Mouse (Mus musculus) cerebellum, postnatal 14 days (tissue): Measurements from ENCODE around the gene Bicc1.
A peak's percentile ranks its signal among the peaks of the same experiment; 100 is the strongest.

Experiments
- DNase-seq, 2 experiments: peaks; one replicate each; pipeline ENCODE4 v3.0.0; 2021; ENCODE audit warnings: mixed read lengths in 2 of 2

The Bicc1 gene

DNA sequence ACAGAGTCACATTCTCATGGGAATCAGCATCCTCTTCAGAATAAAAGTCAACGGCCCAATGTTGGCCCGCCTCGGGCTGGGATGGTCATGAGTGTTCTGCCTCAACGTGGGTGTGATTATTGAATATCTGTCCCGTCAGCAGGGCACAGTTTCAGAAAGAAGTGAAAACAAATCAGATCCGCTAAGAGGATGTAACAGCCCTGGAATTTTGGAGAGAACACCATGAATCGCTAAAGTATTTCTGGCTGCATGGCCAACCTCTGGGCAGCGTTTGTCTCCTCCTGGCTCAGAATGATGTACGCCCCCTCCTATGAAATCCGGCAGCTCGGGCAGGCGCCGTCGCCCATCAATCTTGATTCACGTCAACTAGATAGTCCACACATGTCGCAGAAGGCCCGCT lies 110.2 kb downstream of the Bicc1 start:
- DNase-seq: no peak

DNA sequence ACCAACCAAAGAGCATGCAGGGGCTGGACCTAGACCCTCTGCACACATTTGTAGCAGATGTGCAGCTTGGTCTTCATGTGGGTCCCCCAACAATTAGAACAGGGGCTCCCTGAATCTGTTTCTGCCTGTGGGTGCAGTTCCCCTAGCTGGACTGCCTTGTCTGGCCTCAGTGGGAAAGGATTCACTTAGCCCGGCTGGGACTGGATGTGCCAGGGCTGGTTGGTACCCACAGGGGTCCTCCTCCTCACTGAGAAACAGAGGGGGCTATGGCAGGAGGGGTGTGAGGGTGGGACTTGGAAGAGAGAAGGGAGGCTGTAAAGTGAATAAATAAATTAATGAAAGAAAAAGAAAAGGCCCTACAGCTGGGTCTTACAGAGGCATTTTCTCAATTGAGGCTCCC lies 115.1 kb downstream of the Bicc1 start:
- DNase-seq: no peak

- no peak for DNase-seq
Measured at GRCm38 (mm10) chr10:71041874-71042273, 117.6 kb downstream of the Bicc1 start.

DNA sequence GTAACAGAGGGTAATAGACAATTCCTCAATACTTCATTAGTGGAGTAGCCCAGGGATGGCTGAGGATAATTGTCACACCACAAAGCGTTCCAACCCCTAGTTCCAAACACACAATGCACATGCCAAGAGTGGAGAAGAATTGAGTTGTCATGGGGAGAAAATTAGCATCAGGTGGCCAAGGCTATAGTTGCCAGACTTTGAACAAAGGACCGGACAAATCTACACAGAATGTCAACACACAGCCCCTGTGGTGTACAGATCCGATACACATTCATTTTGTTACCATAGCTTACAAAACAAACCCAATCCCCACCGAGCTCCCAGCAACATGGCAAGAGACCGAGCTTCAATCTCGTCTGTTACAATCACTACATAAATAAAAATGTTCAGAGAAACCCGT lies 123.0 kb downstream of the Bicc1 start:
- no peak for DNase-seq

DNA sequence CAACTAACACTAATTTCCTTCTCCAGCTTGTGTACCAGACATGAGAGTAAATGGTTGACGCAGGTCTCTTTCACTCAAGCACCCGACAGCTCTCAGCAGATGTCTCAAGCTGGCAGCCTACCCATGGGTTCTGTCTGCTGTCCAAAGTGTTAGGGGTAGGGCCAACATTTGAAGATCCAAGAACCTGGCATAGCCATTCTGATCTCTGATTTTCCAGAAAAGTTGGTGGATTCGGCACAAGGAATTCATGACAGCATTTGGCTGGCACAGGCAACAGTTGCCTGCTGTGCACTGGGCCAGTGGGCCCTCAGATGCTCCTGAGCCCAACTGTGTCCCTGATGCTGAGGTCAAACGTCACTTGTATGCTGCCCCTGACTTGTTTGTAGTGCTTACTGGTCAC lies 130.5 kb downstream of the Bicc1 start:
- DNase-seq: peak; percentile 73 to 81

DNA sequence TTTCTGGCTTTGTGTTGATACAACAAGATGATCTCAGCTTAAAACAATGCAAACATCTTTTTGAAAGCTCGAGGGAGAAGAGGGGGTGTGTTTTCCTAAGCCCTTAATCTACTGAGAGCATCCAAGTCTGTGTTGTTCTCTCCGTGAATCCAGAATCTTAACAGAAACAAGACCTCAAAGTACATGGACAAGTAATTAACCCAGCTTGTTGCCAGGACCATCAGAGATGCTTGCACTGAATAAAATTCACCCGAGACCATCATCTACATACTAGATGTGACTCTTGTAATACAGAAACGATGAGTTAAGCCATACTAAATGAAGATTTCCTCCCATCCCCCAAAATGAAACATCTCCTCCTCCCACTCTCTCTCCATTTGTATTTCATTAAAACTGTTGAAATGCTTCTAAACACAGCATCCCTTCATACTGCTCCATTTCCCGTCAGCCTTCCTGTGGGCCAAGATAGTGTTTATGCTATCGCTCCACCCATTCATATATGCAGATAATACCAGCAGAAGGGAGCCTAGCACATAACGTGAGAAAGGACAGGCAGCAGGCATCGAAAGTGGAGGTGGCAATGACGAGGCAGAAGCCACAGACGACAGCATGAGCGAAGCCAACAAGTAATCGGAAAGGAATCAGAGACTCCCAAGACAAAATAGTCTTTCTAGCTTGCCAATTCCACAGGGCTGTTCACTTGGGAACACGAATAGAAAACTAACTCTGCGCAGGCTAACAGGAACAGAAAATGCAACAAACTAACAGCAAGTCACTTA lies 131.2 kb downstream of the Bicc1 start:
- peak in 1 of 2 experiments; percentile 19 for DNase-seq

DNA sequence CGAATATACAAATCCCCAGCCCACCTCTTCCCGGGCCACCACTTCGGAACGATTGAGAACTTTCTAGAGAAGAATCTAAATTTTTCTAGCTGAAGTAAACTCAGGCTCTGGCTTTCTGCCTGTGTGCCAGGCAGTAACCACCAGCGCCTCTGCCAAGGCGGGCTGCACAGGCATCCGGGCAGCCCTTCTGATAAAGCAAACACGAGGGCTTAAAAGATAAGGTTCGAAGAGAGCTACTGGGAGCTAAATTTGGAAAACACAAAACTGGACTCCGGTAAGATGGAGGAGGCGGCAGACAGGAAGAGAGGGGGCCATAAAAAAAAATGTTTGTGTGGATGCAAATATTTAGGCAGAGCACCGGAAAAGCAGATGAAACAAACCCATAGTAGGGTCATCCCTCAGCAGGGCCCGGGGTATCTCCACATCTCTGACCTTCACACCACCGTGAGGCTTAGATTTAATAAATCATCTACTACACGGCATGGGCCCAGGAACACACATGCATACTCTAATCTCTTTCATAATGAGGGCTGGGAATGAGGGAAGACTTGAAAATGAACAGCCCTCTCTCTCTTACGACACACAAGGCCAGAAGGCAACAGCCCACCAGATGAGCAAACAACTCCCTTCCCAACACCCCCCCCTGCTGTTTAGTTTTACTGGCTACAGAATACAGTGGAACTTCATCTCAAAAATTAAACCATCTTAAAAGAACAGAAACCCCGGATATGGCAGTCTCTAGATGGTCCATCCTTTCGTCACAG lies 134.2 kb downstream of the Bicc1 start:
- no peak for DNase-seq

- no peak for DNase-seq
Measured at GRCm38 (mm10) chr10:71024681-71025080, 134.8 kb downstream of the Bicc1 start.

DNA sequence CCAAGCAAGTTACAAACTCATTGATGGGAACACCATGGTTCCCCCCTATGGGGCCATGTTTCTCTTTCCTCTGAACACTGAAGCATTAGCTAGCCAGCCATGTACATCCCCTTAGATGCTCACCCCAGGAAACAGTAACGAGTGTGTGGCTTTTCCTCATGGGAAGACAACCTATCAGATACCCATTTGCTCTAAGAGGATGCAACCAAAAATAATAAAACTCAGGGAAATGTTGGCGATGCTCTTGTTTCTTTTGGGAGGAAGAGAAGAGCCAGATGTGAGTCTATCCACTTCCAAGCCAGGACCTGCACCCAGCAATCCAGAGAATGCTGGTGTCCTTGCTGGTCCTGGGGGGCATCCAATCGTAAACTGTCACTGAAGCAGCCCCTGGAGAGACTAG lies 136.0 kb downstream of the Bicc1 start:
- no peak for DNase-seq

- no peak for DNase-seq
Measured at GRCm38 (mm10) chr10:71020459-71020858, 139.0 kb downstream of the Bicc1 start.

DNA sequence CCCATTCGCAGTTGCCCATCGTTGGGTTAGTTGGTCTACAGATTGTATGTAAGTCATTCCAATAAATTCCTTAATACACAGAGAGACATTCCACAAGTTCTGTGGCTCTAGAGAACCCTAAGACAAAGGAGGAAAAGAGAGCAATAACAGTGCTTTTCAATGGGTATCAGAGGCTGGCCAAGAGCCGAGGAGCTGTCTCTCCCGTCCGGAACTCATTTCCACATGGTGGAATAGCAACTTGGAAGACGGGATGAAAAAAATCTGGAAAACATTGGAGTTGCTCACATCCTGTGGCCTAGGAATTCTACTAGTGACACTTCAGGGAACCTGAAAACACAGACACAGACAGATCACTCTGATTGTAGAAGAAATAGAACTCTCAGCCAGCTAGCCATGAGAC lies 139.7 kb downstream of the Bicc1 start:
- no peak for DNase-seq

DNA sequence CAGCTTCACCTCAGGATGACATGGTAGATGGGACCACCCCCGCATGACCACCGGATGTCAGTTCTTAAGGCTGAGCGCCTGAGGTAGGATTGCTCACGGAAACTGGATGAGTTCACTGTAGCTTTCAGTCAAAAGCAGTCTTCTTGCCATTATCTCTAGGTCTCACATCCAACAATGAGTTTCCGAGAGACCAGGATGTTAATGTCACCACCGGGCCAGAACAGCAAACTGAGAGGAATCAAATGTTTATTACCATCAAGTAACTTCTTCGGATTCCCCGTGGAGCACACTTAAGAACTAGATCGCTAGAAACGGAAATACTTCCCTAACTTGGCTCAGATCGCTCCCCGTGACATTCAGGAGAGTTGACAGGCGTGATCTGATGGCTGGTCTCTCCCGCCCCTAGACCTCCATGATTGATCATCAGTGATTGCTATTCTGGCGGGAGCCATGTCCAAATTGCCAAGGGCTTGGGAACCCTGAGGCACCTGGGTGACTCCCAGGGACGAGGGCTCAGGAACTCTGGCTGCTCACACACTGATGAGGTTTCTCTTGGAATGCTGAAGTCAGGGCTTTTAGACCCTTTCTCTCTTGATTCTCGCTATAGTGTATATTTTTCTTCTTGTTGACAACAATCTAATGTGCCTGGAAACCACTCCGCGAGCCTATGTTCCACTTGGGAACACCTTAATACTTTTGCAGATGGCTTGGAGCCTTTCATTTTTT lies 149.6 kb downstream of the Bicc1 start:
- no peak for DNase-seq

DNA sequence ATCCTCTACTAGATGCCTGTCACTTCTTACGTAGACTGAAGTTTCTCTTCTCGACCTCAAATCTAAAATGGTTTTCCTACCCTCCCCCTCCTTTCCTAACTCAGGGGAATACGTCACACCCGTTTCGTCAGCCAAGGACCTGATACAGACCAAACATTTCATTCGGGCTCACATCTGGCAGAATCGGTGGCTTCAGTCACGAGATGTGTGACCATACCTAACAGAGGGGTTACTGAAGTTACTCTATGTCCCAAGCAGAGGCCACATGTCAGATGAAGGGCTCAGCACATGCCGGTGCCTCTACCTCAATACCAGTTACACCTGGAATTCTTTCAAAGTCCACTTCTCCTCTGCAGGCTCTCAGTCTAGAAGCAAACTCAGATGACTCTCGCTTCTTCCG lies 150.8 kb downstream of the Bicc1 start:
- DNase-seq: no peak

DNA sequence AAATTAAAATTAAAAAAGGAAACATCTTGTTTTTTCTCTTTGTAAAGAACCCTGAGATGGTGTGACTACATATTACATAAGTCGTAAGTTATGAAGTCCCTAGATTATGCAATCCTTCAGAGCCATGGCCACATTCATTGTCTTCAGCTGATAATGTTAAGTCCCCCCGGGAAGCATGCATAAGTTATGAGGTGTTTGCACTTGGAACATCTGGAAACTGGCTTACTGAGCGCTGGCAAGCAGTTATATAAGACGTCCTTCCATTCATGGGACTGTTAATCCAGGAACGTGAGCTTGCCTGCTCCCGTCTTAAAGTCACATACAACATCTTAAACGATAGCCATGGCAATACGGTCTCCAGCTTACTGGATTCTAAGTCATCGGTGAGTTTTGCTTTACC lies 151.5 kb downstream of the Bicc1 start:
- DNase-seq: no peak

- DNase-seq: no peak
Measured at GRCm38 (mm10) chr10:71007516-71007915, 152.0 kb downstream of the Bicc1 start.

GRCm38 (mm10) chr10:71007001-71007400 lies 152.5 kb downstream of the Bicc1 start:
- no peak for DNase-seq

DNA sequence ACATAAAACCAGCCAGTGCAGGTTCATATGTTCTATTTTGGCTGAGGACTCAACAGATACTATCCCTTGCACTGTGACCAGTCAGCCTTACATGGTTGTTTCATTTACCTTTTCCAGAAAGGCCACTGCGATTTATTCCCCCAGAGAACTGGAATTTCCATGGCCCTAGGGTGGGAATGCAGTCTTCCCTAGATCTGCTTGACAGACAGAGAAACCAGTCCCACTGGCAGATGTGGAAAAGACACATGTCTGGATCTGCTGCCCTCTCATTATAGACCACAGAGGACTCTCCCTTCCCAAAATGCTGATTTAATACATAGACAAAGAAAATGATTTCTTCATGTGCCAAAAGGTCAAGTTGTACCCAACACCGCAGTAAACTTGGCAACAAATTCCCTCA lies 156.6 kb downstream of the Bicc1 start:
- no peak for DNase-seq

- no peak for DNase-seq
Measured at GRCm38 (mm10) chr10:71002186-71002585, 157.3 kb downstream of the Bicc1 start.

DNA sequence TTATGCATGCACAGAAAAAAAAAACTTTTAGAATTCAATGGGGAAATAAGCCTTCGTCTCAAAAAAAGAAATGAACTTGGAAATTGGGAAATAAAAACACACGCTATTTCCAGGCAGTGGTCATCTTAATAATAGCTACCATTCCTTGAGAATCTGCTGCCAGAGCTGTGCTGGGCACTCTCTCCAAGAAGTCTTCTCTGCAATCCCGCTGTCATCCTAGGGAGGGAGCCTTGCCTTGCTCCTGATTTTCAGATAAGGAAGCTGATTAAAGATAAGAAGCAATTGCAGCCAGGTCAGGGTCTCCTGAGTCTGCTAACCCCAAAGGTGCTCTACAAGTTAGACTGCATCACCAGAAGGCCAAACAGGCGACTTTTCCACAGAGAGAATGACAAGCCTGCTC lies 161.4 kb downstream of the Bicc1 start:
- DNase-seq: peak; percentile 44 to 57

- DNase-seq: no peak
Measured at GRCm38 (mm10) chr10:70996051-70996450, 163.4 kb downstream of the Bicc1 start.

DNA sequence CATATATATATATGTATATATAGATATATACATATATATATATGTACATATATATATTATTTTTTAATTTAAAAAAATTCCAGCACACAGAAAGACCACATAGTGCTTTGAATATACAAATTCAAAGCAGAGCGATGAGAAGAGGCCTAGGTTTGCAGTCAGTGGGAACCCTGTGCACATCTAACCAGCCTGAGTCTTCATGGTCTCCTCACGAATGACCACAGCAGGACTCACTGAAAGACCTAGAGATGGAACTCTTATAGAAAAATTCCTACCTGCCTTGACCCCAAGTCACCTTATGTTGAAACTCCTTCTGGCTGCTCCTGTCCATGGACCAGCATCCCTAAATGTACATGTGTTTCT lies 165.4 kb downstream of the Bicc1 start:
- no peak for DNase-seq

DNA sequence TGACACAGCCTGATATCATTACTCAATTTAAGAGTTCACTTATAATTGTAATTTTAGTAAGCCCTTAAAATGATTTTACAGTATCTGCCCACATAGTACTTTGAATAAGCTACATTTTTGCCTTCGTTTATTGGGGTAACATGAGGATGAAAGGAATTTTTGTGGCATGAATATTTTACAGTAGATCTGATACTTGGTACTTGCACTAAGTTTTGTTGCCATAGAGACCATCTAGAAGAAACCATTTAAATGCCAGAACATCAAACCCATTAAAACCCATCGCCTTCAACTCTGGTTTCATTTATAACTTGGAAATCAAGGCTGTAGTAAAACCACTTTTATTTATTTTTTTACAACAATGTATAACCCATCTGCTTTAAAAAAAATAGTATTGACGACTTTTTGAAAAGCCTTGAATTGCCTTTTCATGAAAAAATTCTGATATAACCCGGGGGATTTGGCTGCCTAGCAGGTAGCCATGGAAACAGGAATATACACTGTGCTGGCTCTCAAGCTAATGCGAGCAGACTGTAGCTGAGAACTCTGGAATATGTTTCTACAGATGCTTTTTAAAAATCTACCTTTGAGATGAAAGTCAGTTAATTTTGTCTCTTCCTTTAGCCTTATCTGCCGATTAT lies 165.9 kb downstream of the Bicc1 start:
- DNase-seq: peak in 1 of 2 experiments; percentile 12

DNA sequence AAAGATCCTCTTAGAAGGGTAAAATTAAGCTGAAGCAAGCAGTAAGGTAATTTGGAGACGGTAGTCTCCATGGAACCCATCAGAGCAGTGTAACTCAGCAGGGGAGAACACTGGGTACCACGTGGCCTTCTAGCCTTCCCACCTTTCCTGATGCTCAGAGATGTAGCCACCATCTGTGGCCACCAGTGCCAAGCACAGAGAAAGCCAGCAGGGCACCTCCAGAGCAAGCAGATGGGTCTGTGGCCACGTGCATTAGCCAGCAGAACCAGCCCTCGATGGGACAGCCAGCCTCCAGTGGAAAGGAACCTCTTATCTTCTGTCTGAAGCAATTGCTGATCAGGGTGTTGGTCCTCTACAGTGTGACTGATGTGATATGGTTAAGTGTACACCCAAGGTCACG lies 172.1 kb downstream of the Bicc1 start:
- DNase-seq: peak; percentile 40 to 43
